Mouse (Mus musculus) hindbrain, embryonic 16.5 days (tissue): ENCODE results near the gene Rabepk. TPM values are rescaled to one million over a fixed set of nuclear protein-coding genes. Genes with fewer than 3 reads are reported as not detected.
"Not testable (repeated sequence)": the region's sequence is repeated elsewhere in the genome, so short reads cannot be mapped to it uniquely, and the experiment has no call there.

Experiments
- ATAC-seq: fragments of 200-750 bp; cut with Nextera tagmentation; 2 replicates; pipeline ENCODE4 v1.8.0; 2017; ENCODE audit warnings: moderate TSS enrichment, moderate library complexity
- H3K27ac ChIP-seq: fragments of 300-500 bp; sonication (generic); 2 replicates; pipeline ENCODE4 v1.5.1; 2014; ENCODE audit warnings: low read depth, mild to moderate bottlenecking, control low read depth, low read length, moderate library complexity
- H3K27me3 ChIP-seq: fragments of 300-500 bp; sonication (generic); replicated peaks from 2 replicates; pipeline ENCODE4 v1.6.1; 2014; ENCODE audit warnings: low read length; ENCODE audit not compliant: control insufficient read depth, insufficient read depth
- H3K36me3 ChIP-seq: fragments of 300-500 bp; sonication (generic); 2 replicates; pipeline ENCODE4 v1.6.1; 2014; ENCODE audit warnings: mild to moderate bottlenecking, low read length, moderate library complexity, mixed read lengths; ENCODE audit not compliant: control insufficient read depth, insufficient read depth
- H3K4me1 ChIP-seq: fragments of 300-500 bp; sonication (generic); 2 replicates; pipeline ENCODE4 v1.6.1; 2014; ENCODE audit warnings: low read depth, low read length; ENCODE audit not compliant: control insufficient read depth, insufficient read depth
- H3K4me2 ChIP-seq: fragments of 300-500 bp; sonication (generic); 2 replicates; pipeline ENCODE4 v1.6.1; 2014; ENCODE audit warnings: mild to moderate bottlenecking, low read length, control low read depth, moderate library complexity
- H3K4me3 ChIP-seq: fragments of 300-500 bp; sonication (generic); 2 replicates; pipeline ENCODE4 v1.5.1; 2014; ENCODE audit warnings: mild to moderate bottlenecking, low read length, control low read depth, moderate library complexity
- H3K9ac ChIP-seq: fragments of 300-500 bp; sonication (generic); 2 replicates; pipeline ENCODE4 v1.6.1; 2014; ENCODE audit warnings: low read depth, mild to moderate bottlenecking, control low read depth, low read length, moderate library complexity
- H3K9me3 ChIP-seq: fragments of 300-500 bp; sonication (generic); 2 replicates; pipeline ENCODE4 v1.6.1; 2014; ENCODE audit warnings: mild to moderate bottlenecking, low read length, moderate library complexity; ENCODE audit not compliant: control insufficient read depth
- WGBS: fragments of 180-500 bp; shearing (Covaris S2); extraction: QIAGEN DNeasy Blood & Tissue Kit; methylation state at CpG from one replicate; pipeline ENCODE4 v1.1.7; 2014; 5-methylcytosine and 5-hydroxymethylcytosine counted together
- polyA plus RNA-seq: library from polyadenylated mRNA; unstranded; fragments of >200 nt; fragmentation: Nextera tagmentation; extraction: Ambion mirVana; gene quantifications from 2 replicates; pipeline ENCODE4 v1.2.1, GENCODE M21; 2015

The Rabepk gene
- 28.7 and 29.7 TPM in 2 replicates for polyA plus RNA-seq

GRCm38 (mm10) chr2:34799357-34800256 lies at the start of gene Rabepk:
TSS of gene Rabepk (minus strand) at chr2:34799912.
- 4% methylated on average over 44 of the region's 44 CpGs for WGBS
- Histone ChIP-seq H3K27ac (peak within 1 kb of the TSS; percentile 13; the same call in 1 of the 2 replicates), H3K9me3 (no peaks in the 10 kb centered on the region), H3K4me2 (peak within 1 kb of the TSS; percentile 92), H3K27me3 (no peaks in the 10 kb centered on the region), H3K4me3 (peak within 1 kb of the TSS; percentile 61), H3K4me1 (peaks cover 14% of the 10 kb centered on the region), H3K9ac (peak within 1 kb of the TSS; percentile 75), H3K36me3 (no peaks in the 10 kb centered on the region)
- ATAC-seq: peak; percentile 68

GRCm38 (mm10) chr2:34847702-34848101 lies 48.0 kb upstream of the Rabepk start:
- WGBS: 88% methylated on average over 1 of the region's 1 CpGs
- Histone ChIP-seq H3K36me3 (peaks cover 15% of the 10 kb centered on the region), H3K4me3 (no peak overlapping the region), H3K4me2 (no peak overlapping the region), H3K27ac (no peak overlapping the region), H3K4me1 (no peaks in the 10 kb centered on the region), H3K9ac (no peak overlapping the region), H3K27me3 (no peaks in the 10 kb centered on the region), H3K9me3 (no peaks in the 10 kb centered on the region)
- ATAC-seq: no peak

- ATAC-seq: no peak
- 86% methylated on average over 11 of the region's 11 CpGs for WGBS
Observed at GRCm38 (mm10) chr2:34843211-34843939, 43.7 kb upstream of the Rabepk start.

DNA sequence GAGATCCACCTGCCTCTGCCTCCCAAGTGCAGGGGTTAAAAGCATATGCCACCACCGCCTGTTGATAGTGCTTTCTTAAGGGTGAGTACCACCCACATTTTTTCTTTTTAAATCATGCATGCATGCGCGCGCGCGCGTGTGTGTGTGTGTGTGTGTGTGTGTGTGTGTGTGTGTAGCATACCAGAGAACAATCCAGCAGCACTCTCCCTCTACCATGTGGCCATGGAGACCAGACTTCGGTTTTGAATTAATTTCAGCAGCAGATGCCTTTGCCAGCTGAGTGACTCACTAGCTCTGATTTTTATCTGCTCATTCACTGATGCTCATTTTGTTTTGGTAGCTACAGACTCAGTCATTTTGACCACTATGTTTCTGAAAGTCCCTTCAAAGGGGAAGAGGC lies 42.0 kb upstream of the Rabepk start:
- H3K27ac ChIP-seq: no peak overlapping the region
- WGBS: 92% methylated on average over 8 of the region's 8 CpGs
- no peaks in the 10 kb centered on the region for H3K36me3 ChIP-seq
- no peaks in the 10 kb centered on the region for H3K9me3 ChIP-seq
- no peak overlapping the region for H3K9ac ChIP-seq
- no peak for ATAC-seq
- no peaks in the 10 kb centered on the region for H3K4me1 ChIP-seq
- no peaks in the 10 kb centered on the region for H3K27me3 ChIP-seq
- H3K4me3 ChIP-seq: no peak overlapping the region
- no peak overlapping the region for H3K4me2 ChIP-seq

More at GRCm38 (mm10) chr2:34843211-34843939, 43.7 kb upstream of the Rabepk start:
- Histone ChIP-seq H3K4me2 (no peak overlapping the region), H3K27me3 (no peaks in the 10 kb centered on the region), H3K27ac (no peak overlapping the region), H3K4me1 (no peaks in the 10 kb centered on the region), H3K4me3 (no peak overlapping the region), H3K9ac (no peak overlapping the region), H3K36me3 (no peaks in the 10 kb centered on the region), H3K9me3 (no peaks in the 10 kb centered on the region)

GRCm38 (mm10) chr2:34840143-34840542 lies 40.4 kb upstream of the Rabepk start:
- not testable (repeated sequence) for H3K27me3 ChIP-seq, H3K4me2 ChIP-seq, H3K27ac ChIP-seq, H3K4me1 ChIP-seq, H3K4me3 ChIP-seq, H3K36me3 ChIP-seq, ATAC-seq, H3K9ac ChIP-seq, H3K9me3 ChIP-seq
- WGBS: 86% methylated on average over 5 of the region's 5 CpGs

DNA sequence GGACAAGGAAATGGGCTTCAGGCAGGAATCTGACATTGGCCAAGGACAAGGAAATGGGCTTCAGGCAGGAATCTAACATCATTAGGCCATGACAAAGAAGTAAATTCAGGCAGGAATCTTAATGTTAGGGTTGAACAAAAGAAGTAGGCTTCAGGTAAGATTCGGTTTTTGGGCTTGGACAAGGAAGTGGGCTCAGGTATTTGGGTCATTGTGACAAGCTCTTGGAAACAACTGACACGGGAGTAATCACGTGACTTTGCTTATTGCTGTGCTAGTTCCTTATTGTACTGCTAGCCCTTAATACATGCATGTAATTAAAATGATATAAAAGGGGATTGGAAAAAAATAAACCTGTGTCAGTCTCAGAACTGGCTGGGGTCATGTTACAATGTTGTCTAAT lies 36.0 kb upstream of the Rabepk start:
- Histone ChIP-seq H3K4me2 (no peak overlapping the region), H3K27ac (no peak overlapping the region), H3K4me1 (no peaks in the 10 kb centered on the region), H3K36me3 (no peaks in the 10 kb centered on the region), H3K9me3 (no peaks in the 10 kb centered on the region), H3K9ac (no peak overlapping the region), H3K27me3 (no peaks in the 10 kb centered on the region), H3K4me3 (no peak overlapping the region)
- no peak for ATAC-seq
- WGBS: 69% methylated on average over 3 of the region's 3 CpGs

DNA sequence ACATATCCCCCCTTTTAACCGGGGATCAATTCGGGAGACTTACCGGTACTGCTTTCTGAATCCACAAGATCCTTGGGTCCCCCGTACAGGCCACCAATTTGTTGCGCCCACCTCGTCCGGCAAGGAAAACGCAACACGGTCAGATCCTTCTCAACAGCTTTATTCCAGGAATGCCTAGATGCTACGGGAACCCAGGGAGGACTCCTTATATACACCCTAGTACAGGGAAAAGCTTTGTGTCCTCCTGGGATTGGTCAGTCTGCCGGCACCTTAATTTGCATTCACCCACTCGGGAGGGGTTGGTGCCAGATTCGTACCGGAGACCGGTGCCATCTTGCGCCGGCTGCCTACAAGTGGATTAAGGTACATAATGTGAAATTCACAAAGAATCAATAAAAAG lies 33.9 kb upstream of the Rabepk start:
- H3K4me1 ChIP-seq: no peaks in the 10 kb centered on the region
- 86% methylated on average over 17 of the region's 17 CpGs for WGBS
- peaks cover 10% of the 10 kb centered on the region; the same call in 1 of the 2 replicates for H3K9me3 ChIP-seq
- H3K27ac ChIP-seq: no peak overlapping the region
- no peak overlapping the region for H3K9ac ChIP-seq
- ATAC-seq: no peak
- no peak overlapping the region for H3K4me3 ChIP-seq
- no peak overlapping the region for H3K4me2 ChIP-seq
- no peaks in the 10 kb centered on the region for H3K36me3 ChIP-seq
- no peaks in the 10 kb centered on the region for H3K27me3 ChIP-seq

DNA sequence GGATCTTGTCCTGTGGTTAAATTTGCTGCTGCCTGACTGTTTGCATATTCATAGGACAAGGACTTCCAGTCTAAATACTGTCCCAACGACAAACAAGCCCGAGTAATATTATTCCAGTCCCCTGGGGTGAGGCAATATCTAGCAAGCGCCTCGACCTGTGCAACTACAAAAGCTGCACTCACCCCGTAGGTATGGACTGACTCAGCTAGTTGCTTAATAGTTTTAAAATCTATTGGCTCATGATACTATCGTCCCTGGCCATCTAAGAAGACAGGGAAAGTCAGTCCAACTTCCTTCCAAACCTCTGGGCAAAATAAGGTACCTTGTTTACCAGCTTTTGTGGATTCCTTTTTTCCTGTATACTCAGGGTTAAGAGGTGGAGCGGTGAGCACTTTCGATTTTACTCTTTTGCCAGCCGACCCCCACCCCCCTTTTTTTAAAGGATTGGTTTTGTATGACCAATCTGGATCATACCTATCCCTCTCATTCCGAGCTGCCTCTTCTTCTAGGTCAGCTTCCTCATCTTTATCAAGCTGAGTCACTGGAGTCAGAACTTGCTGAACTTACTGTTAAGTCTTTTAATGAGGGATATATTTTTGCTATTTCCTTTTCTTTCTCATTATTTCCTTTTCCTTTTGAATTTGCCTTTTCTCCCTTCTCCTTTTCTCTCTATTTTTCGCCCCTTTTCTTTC lies 33.2 kb upstream of the Rabepk start, which contains the start of gene Gm34653:
TSS of gene Gm34653 (plus strand) at position 242 of the 692 bp plus-strand sequence.
- WGBS: 72% methylated on average over 11 of the region's 11 CpGs
- H3K4me2 ChIP-seq, H3K27me3 ChIP-seq, ATAC-seq, H3K4me3 ChIP-seq, H3K27ac ChIP-seq, H3K9ac ChIP-seq, H3K36me3 ChIP-seq, H3K4me1 ChIP-seq: not testable (repeated sequence)
- peaks cover 10% of the 10 kb centered on the region; the same call in 1 of the 2 replicates for H3K9me3 ChIP-seq
